Mouse (Mus musculus) cortical plate, adult 2 months (tissue): Measurements from ENCODE around the gene Zfp709.

ENCODE experiments used
- CTCF ChIP-seq: fragments of 200-500 bp; IDR thresholded peaks from 2 replicates; pipeline ENCODE4 v1.5.1; 2011; ENCODE audit warnings: mild to moderate bottlenecking, control low read depth, low read length; ENCODE audit not compliant: insufficient read depth; ENCODE audit errors: extremely low read depth
- POLR2A ChIP-seq: fragments of 200-500 bp; IDR thresholded peaks from 2 replicates; pipeline ENCODE4 v1.6.1; 2011; ENCODE audit warnings: mild to moderate bottlenecking, low read length, control low read depth; ENCODE audit not compliant: insufficient read depth; ENCODE audit errors: extremely low read depth

DNA sequence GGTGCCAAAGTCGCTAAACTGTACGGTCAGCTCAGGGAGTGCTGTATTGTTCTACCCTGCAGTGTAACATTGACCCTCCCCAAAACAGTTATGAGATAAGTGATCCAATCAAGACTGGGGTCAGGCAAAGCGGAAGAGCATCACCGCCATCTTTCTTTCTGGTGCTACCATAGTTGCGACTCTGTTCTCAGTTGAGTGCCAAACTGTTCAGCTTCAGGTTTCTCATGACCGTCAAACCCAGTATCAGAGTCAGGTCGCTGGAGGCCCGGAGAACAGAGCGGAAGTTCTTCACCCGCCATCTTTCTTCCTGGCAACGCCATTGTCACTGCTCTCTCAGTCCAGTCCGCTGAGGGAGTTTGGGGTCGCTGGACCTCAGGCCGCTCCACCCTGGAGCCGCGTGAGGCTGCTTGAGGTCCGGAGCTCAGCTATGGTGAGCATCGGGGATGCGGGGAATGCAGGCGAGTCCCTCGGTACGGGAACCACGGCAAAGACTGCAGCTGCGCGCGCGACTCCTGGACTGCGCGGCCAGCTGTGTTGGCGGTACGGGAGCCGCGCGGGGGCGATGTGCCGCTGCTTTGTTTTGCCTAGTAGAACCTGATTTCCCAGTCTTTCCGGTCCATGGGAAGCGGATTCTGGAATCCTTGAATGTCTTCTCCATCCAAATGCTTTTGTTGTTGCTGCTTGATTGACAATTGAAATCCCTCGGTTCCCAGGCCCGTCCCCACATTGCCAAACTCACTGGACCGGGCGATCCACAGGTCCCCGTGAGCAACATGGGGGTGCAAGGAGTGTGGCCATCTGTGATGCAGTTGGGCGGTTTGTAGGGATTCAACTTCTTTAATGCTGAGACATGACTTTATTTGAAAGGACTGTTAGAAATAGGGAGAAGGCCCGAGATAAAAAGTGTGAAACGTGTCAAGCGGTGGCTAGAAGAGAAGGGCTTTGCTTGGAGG is 26.8 kb downstream of the Zfp709 start, which contains the start of the genes Zfp882 and Zfp617:
- peak; percentile 15; the same call in 1 of the 2 replicates for TF ChIP-seq POLR2A
- no peak for TF ChIP-seq CTCF
